Mouse (Mus musculus): Measurements from ENCODE around the gene Kbtbd7. TPM values are rescaled to one million over a fixed set of nuclear protein-coding genes. Genes with fewer than 3 reads are reported as not detected.

The Kbtbd7 gene
- polyA plus RNA-seq (2014; fragmentation: Nextera tagmentation; extraction: Ambion mirVana): 8.1 and 9.0 TPM in 2 replicates

- WGBS: under 1% methylated on average over 43 of the region's 44 CpGs
- H3K4me1 ChIP-seq (replicated peaks; ENCODE audit: control insufficient read depth, insufficient read depth, low read length): no peaks in the 10 kb centered on the region
- H3K36me3 ChIP-seq (ENCODE audit: control insufficient read depth, insufficient read depth, low read length): peaks cover 4% of the 10 kb centered on the region; the same call in 1 of the 2 replicates
- peak within 1 kb of the TSS; percentile 50 for H3K4me3 ChIP-seq (ENCODE audit: low read depth, low read length)
- H3K9ac ChIP-seq (ENCODE audit: low read depth, low read length): peak within 1 kb of the TSS; percentile 57
- peak within 1 kb of the TSS; percentile 79 for H3K27ac ChIP-seq (ENCODE audit: low read depth, low read length)
- no peaks in the 10 kb centered on the region for H3K9me3 ChIP-seq (ENCODE audit: control insufficient read depth, low read length)
- H3K27me3 ChIP-seq (replicated peaks; ENCODE audit: control insufficient read depth, insufficient read depth, low read length): no peaks in the 10 kb centered on the region
- peak; percentile 91 for DNase-seq (ENCODE audit: low spot score)
- peak; percentile 100 for ATAC-seq (replicated peaks; ENCODE audit: low FRiP score)
- peak within 1 kb of the TSS; percentile 59 for H3K4me2 ChIP-seq
Measured at GRCm38 (mm10) chr14:79425979-79426729, at the start of gene Kbtbd7. Gene Kbtbd7, plus strand, starts transcription at chr14:79426511.

DNA sequence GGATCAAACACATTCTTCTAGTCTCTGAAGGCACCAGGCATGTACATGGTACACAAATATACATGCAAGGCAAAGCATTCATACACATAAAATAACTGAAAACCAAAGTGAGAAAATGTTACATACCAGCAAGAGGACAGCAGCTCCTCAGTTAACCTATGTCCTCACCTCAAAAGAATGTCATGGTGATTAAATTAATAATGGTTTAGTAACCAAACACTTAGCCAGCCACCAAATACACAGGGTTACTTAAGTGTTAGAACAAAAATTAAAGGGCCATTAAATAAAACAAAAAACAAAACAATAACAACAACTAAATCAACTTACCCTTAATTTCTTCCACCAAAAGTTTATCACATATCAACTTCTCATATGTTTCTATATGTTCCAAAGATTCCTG, 49.3 kb upstream of the Kbtbd7 start:
- Histone ChIP-seq H3K27ac (ENCODE audit: low read depth, low read length) (no peak overlapping the region), H3K4me2 (no peak overlapping the region), H3K36me3 (ENCODE audit: control insufficient read depth, insufficient read depth, low read length) (peaks cover 9% of the 10 kb centered on the region; the same call in 1 of the 2 replicates), H3K9me3 (ENCODE audit: control insufficient read depth, low read length) (no peaks in the 10 kb centered on the region), H3K9ac (ENCODE audit: low read depth, low read length) (no peak overlapping the region), H3K4me3 (ENCODE audit: low read depth, low read length) (no peak overlapping the region), H3K4me1 (replicated peaks; ENCODE audit: control insufficient read depth, insufficient read depth, low read length) (no peaks in the 10 kb centered on the region), H3K27me3 (replicated peaks; ENCODE audit: control insufficient read depth, insufficient read depth, low read length) (no peaks in the 10 kb centered on the region)
- DNase-seq (ENCODE audit: low spot score) (no peak), ATAC-seq (replicated peaks; ENCODE audit: low FRiP score) (no peak)

- DNase-seq (ENCODE audit: low spot score) (no peak), ATAC-seq (replicated peaks; ENCODE audit: low FRiP score) (no peak)
- Histone ChIP-seq H3K4me1 (replicated peaks; ENCODE audit: control insufficient read depth, insufficient read depth, low read length) (no peaks in the 10 kb centered on the region), H3K4me3 (ENCODE audit: low read depth, low read length) (no peak overlapping the region), H3K27me3 (replicated peaks; ENCODE audit: control insufficient read depth, insufficient read depth, low read length) (no peaks in the 10 kb centered on the region), H3K27ac (ENCODE audit: low read depth, low read length) (no peak overlapping the region), H3K4me2 (no peak overlapping the region), H3K9ac (ENCODE audit: low read depth, low read length) (no peak overlapping the region), H3K9me3 (ENCODE audit: control insufficient read depth, low read length) (no peaks in the 10 kb centered on the region), H3K36me3 (ENCODE audit: control insufficient read depth, insufficient read depth, low read length) (peaks cover 10% of the 10 kb centered on the region; the same call in 1 of the 2 replicates)
- WGBS: 85% methylated on average over 7 of the region's 7 CpGs
Measured at GRCm38 (mm10) chr14:79383120-79383519, 43.2 kb upstream of the Kbtbd7 start.

- no peaks in the 10 kb centered on the region for H3K27me3 ChIP-seq (replicated peaks; ENCODE audit: control insufficient read depth, insufficient read depth, low read length)
- peaks cover 7% of the 10 kb centered on the region; the same call in 1 of the 2 replicates for H3K36me3 ChIP-seq (ENCODE audit: control insufficient read depth, insufficient read depth, low read length)
- peaks cover 4% of the 10 kb centered on the region for H3K4me1 ChIP-seq (replicated peaks; ENCODE audit: control insufficient read depth, insufficient read depth, low read length)
- ATAC-seq (replicated peaks; ENCODE audit: low FRiP score) (no peak), DNase-seq (ENCODE audit: low spot score) (no peak)
- peak overlapping the region; percentile 86; the same call in 1 of the 2 replicates for H3K4me2 ChIP-seq
- H3K9ac ChIP-seq (ENCODE audit: low read depth, low read length): no peak overlapping the region
- H3K27ac ChIP-seq (ENCODE audit: low read depth, low read length): no peak overlapping the region
- H3K9me3 ChIP-seq (ENCODE audit: control insufficient read depth, low read length): no peaks in the 10 kb centered on the region
- no peak overlapping the region for H3K4me3 ChIP-seq (ENCODE audit: low read depth, low read length)
- 86% methylated on average over 3 of the region's 3 CpGs for WGBS
Measured at GRCm38 (mm10) chr14:79388304-79388703, 38.0 kb upstream of the Kbtbd7 start.

- peaks cover 7% of the 10 kb centered on the region; the same call in 1 of the 2 replicates for H3K36me3 ChIP-seq (ENCODE audit: control insufficient read depth, insufficient read depth, low read length)
- peak overlapping the region; percentile 85 for H3K4me3 ChIP-seq (ENCODE audit: low read depth, low read length)
- H3K9ac ChIP-seq (ENCODE audit: low read depth, low read length): peak overlapping the region; percentile 87
- no peaks in the 10 kb centered on the region for H3K27me3 ChIP-seq (replicated peaks; ENCODE audit: control insufficient read depth, insufficient read depth, low read length)
- peaks cover 4% of the 10 kb centered on the region for H3K4me1 ChIP-seq (replicated peaks; ENCODE audit: control insufficient read depth, insufficient read depth, low read length)
- no peaks in the 10 kb centered on the region for H3K9me3 ChIP-seq (ENCODE audit: control insufficient read depth, low read length)
- WGBS: 2% methylated on average over 16 of the region's 16 CpGs
- no peak for ATAC-seq (replicated peaks; ENCODE audit: low FRiP score)
- DNase-seq (ENCODE audit: low spot score): no peak
- H3K4me2 ChIP-seq: peak overlapping the region; percentile 86
- H3K27ac ChIP-seq (ENCODE audit: low read depth, low read length): peak overlapping the region; percentile 96
Measured at GRCm38 (mm10) chr14:79389438-79390264, 36.7 kb upstream of the Kbtbd7 start.

DNA sequence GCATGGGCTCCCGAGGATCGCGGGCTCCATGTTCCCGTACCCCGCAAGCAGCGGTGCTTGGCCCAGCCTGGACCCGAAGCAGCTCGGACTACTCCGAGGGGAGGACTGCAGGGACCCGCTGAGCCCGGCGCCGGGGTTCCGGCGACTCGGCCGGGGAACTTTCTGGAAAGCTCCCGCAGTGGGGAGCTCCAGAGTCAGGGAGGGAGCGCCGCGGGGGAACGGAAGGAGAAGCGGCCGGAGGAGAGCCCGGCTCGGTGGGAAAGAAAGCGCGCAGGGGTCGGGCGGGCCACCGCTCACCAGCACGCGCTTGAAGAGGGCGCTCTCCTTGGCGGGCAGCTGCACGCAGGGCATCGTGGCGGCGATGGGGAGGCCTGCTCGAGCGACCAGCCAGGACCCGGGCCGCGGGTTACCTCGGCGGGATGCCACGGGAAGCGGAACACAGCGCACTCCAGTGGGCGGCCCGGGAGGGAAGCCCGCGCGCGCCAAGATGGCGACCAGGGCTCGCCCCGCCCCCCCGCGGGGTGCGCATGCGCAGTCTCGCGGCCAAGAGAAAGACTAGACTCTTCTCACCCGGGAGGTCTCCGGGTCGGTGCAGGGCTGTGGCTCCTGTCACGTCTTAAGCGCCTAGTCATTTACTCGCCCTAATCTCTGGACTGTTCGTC, 35.9 kb upstream of the Kbtbd7 start, which contains the start of gene Naa16:
Gene Naa16, minus strand, starts transcription at position 514 of the 662 bp plus-strand sequence.
- Histone ChIP-seq H3K9ac (ENCODE audit: low read depth, low read length) (peak within 1 kb of the TSS; percentile 87), H3K4me3 (ENCODE audit: low read depth, low read length) (peak within 1 kb of the TSS; percentile 85), H3K4me1 (replicated peaks; ENCODE audit: control insufficient read depth, insufficient read depth, low read length) (peaks cover 4% of the 10 kb centered on the region), H3K36me3 (ENCODE audit: control insufficient read depth, insufficient read depth, low read length) (peaks cover 4% of the 10 kb centered on the region; the same call in 1 of the 2 replicates), H3K27me3 (replicated peaks; ENCODE audit: control insufficient read depth, insufficient read depth, low read length) (no peaks in the 10 kb centered on the region), H3K4me2 (peak within 1 kb of the TSS; percentile 86), H3K27ac (ENCODE audit: low read depth, low read length) (peak within 1 kb of the TSS; percentile 96), H3K9me3 (ENCODE audit: control insufficient read depth, low read length) (no peaks in the 10 kb centered on the region)
- under 1% methylated on average over 69 of the region's 71 CpGs for WGBS
- DNase-seq (ENCODE audit: low spot score) (peak; percentile 97), ATAC-seq (replicated peaks; ENCODE audit: low FRiP score) (peak; percentile 94)

DNA sequence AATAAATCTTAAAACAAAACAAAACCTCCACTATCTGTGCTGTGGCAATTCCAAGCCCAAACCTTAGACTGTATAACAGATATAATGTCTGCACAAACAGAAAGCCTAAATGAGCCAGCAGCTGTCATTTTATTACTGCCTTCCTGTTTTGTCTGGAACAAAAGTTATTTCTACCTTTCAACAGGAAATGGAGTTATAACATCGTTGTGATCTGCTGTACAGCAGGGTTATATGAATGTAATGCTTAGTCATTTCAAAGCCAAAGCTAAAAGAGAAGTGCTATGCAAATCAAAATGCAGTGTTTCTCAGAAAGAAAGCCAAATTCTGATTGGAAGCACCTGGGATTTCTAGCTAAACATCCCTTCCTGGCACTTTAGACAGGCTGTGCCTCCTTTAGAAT, 33.0 kb upstream of the Kbtbd7 start:
- H3K27ac ChIP-seq (ENCODE audit: low read depth, low read length): no peak overlapping the region
- DNase-seq (ENCODE audit: low spot score) (no peak), ATAC-seq (replicated peaks; ENCODE audit: low FRiP score) (no peak)
- 59% methylated on average over 1 of the region's 1 CpGs for WGBS
- H3K36me3 ChIP-seq (ENCODE audit: control insufficient read depth, insufficient read depth, low read length): no peaks in the 10 kb centered on the region
- H3K27me3 ChIP-seq (replicated peaks; ENCODE audit: control insufficient read depth, insufficient read depth, low read length): no peaks in the 10 kb centered on the region
- H3K9me3 ChIP-seq (ENCODE audit: control insufficient read depth, low read length): no peaks in the 10 kb centered on the region
- no peak overlapping the region for H3K9ac ChIP-seq (ENCODE audit: low read depth, low read length)
- H3K4me2 ChIP-seq: no peak overlapping the region
- H3K4me3 ChIP-seq (ENCODE audit: low read depth, low read length): no peak overlapping the region
- peaks cover 4% of the 10 kb centered on the region for H3K4me1 ChIP-seq (replicated peaks; ENCODE audit: control insufficient read depth, insufficient read depth, low read length)

- Histone ChIP-seq H3K4me1 (replicated peaks; ENCODE audit: control insufficient read depth, insufficient read depth, low read length) (no peaks in the 10 kb centered on the region; the same call in 1 of the 2 replicates), H3K27me3 (replicated peaks; ENCODE audit: control insufficient read depth, insufficient read depth, low read length) (no peaks in the 10 kb centered on the region), H3K4me3 (ENCODE audit: low read depth, low read length) (no peak overlapping the region), H3K4me2 (no peak overlapping the region), H3K9ac (ENCODE audit: low read depth, low read length) (no peak overlapping the region), H3K36me3 (ENCODE audit: control insufficient read depth, insufficient read depth, low read length) (no peaks in the 10 kb centered on the region), H3K9me3 (ENCODE audit: control insufficient read depth, low read length) (no peaks in the 10 kb centered on the region), H3K27ac (ENCODE audit: low read depth, low read length) (no peak overlapping the region)
- no peak for DNase-seq (ENCODE audit: low spot score)
- no peak for ATAC-seq (replicated peaks; ENCODE audit: low FRiP score)
Measured at GRCm38 (mm10) chr14:79394564-79394963, 31.7 kb upstream of the Kbtbd7 start.

All from liver, embryonic 11.5 days (tissue).